Mouse (Mus musculus) ES-Bruce4 (cell line): ENCODE data around the gene Rrn3.

ENCODE experiments used
- CTCF ChIP-seq: IDR thresholded peaks from one replicate; pipeline ENCODE4 v1.8.1; 2011; ENCODE audit warnings: low read depth, low read length
- EP300 ChIP-seq: IDR thresholded peaks from 2 replicates; pipeline ENCODE4 v1.6.1; 2011; ENCODE audit warnings: low read depth, low read length; ENCODE audit not compliant: insufficient read depth
- POLR2A ChIP-seq: IDR thresholded peaks from one replicate; pipeline ENCODE4 v1.8.1; 2011; ENCODE audit warnings: low read length; ENCODE audit not compliant: insufficient read depth

- TF ChIP-seq CTCF (no peak), POLR2A (no peak), EP300 (0 out of 2 replicates have a peak, but pooled peaks have one; percentile 43)
These were observed 47.7 kb upstream of the Rrn3 start for GRCm38 (mm10) chr16:13732786-13733185.
